Mouse (Mus musculus) E14TG2a.4 (cell line): ENCODE measurements around the gene Pcdh19.

Experiments used
- H3K27me3 ChIP-seq: 2 replicates; pipeline ENCODE4 v1.6.1; 2014; ENCODE audit warnings: low read length, control low read depth; ENCODE audit not compliant: insufficient read depth
- H3K36me3 ChIP-seq: 2 replicates; pipeline ENCODE4 v1.6.1; 2014; ENCODE audit warnings: low read length, control low read depth; ENCODE audit not compliant: insufficient read depth
- H3K4me1 ChIP-seq: replicated peaks from 2 replicates; pipeline ENCODE4 v1.6.1; 2014; ENCODE audit warnings: low read depth, low read length, control low read depth
- H3K4me3 ChIP-seq: replicated peaks from 2 replicates; pipeline ENCODE4 v1.5.1; 2014; ENCODE audit warnings: mild to moderate bottlenecking, low read length
- H3K9me3 ChIP-seq: 2 replicates; pipeline ENCODE4 v1.6.1; 2014; ENCODE audit warnings: low read length, control low read depth
- CTCF ChIP-seq: conservative IDR thresholded peaks from 2 replicates; pipeline ENCODE4 v1.5.1; 2014; ENCODE audit warnings: low read length
- NANOG ChIP-seq: IDR thresholded peaks from 2 replicates; pipeline ENCODE4 v1.6.1; 2014; ENCODE audit warnings: borderline replicate concordance, low read length, mixed read lengths
- POU5F1 ChIP-seq: IDR thresholded peaks from 2 replicates; pipeline ENCODE4 v1.6.1; 2014; ENCODE audit warnings: low read length, borderline replicate concordance

Gene Pcdh19

GRCm38 (mm10) chrX:133683961-133684360, 4.8 kb downstream of the Pcdh19 start:
- H3K27me3 ChIP-seq, result peaks cover 54% of the 10 kb centered on the region
- no peak overlapping the region for H3K4me3 ChIP-seq
- H3K36me3 ChIP-seq, result no peaks in the 10 kb centered on the region
- H3K9me3 ChIP-seq, result no peaks in the 10 kb centered on the region
- H3K4me1 ChIP-seq, result peaks cover 13% of the 10 kb centered on the region; the same call in 1 of the 2 replicates
- TF ChIP-seq CTCF, result no peak
- TF ChIP-seq NANOG, result no peak
- no peak for TF ChIP-seq POU5F1

GRCm38 (mm10) chrX:133675121-133675520, 13.7 kb downstream of the Pcdh19 start:
- H3K4me3 ChIP-seq, result no peak overlapping the region
- H3K36me3 ChIP-seq, result no peaks in the 10 kb centered on the region
- H3K9me3 ChIP-seq, result no peaks in the 10 kb centered on the region
- H3K4me1 ChIP-seq, result peaks cover 17% of the 10 kb centered on the region
- H3K27me3 ChIP-seq, result no peaks in the 10 kb centered on the region
- TF ChIP-seq CTCF (no peak), NANOG (no peak), POU5F1 (no peak)

GRCm38 (mm10) chrX:133673796-133674195, 15.0 kb downstream of the Pcdh19 start:
- H3K4me3 ChIP-seq, result no peak overlapping the region
- no peaks in the 10 kb centered on the region for H3K27me3 ChIP-seq
- H3K9me3 ChIP-seq, result no peaks in the 10 kb centered on the region
- peaks cover 17% of the 10 kb centered on the region for H3K4me1 ChIP-seq
- no peaks in the 10 kb centered on the region for H3K36me3 ChIP-seq
- no peak; the same call in 1 of the 2 replicates for TF ChIP-seq POU5F1
- TF ChIP-seq NANOG, result peak; percentile 54; the same call in 1 of the 2 replicates

GRCm38 (mm10) chrX:133660111-133660510, 28.7 kb downstream of the Pcdh19 start:
- Histone ChIP-seq H3K4me3 (no peak overlapping the region), H3K36me3 (no peaks in the 10 kb centered on the region), H3K9me3 (no peaks in the 10 kb centered on the region), H3K27me3 (no peaks in the 10 kb centered on the region), H3K4me1 (no peaks in the 10 kb centered on the region)
- TF ChIP-seq POU5F1 (no peak), NANOG (no peak), CTCF (no peak)

- Histone ChIP-seq H3K4me1 (no peaks in the 10 kb centered on the region), H3K36me3 (no peaks in the 10 kb centered on the region), H3K9me3 (no peaks in the 10 kb centered on the region), H3K4me3 (no peak overlapping the region), H3K27me3 (no peaks in the 10 kb centered on the region)
- TF ChIP-seq NANOG (no peak), POU5F1 (no peak), CTCF (peak; percentile 22; the same call in 1 of the 2 replicates)
Measured at GRCm38 (mm10) chrX:133657308-133658302, 31.2 kb downstream of the Pcdh19 start.

GRCm38 (mm10) chrX:133655876-133656538, 32.8 kb downstream of the Pcdh19 start:
- H3K4me3 ChIP-seq, result no peak overlapping the region
- H3K36me3 ChIP-seq, result no peaks in the 10 kb centered on the region
- TF ChIP-seq POU5F1, result no peak
- TF ChIP-seq CTCF, result no peak
- TF ChIP-seq NANOG, result no peak
- no peaks in the 10 kb centered on the region for H3K27me3 ChIP-seq
- H3K9me3 ChIP-seq, result no peaks in the 10 kb centered on the region
- H3K4me1 ChIP-seq, result no peaks in the 10 kb centered on the region

- no peaks in the 10 kb centered on the region for H3K4me1 ChIP-seq
- H3K27me3 ChIP-seq, result no peaks in the 10 kb centered on the region
- H3K4me3 ChIP-seq, result no peak overlapping the region
- TF ChIP-seq CTCF, result no peak
- H3K9me3 ChIP-seq, result no peaks in the 10 kb centered on the region
- no peaks in the 10 kb centered on the region for H3K36me3 ChIP-seq
Measured at GRCm38 (mm10) chrX:133655196-133655595, 33.6 kb downstream of the Pcdh19 start.

GRCm38 (mm10) chrX:133653071-133653470, 35.7 kb downstream of the Pcdh19 start:
- H3K9me3 ChIP-seq, result no peaks in the 10 kb centered on the region
- TF ChIP-seq POU5F1 (no peak), CTCF (no peak), NANOG (no peak)

More at GRCm38 (mm10) chrX:133653071-133653470, 35.7 kb downstream of the Pcdh19 start:
- Histone ChIP-seq H3K4me3 (no peak overlapping the region), H3K27me3 (no peaks in the 10 kb centered on the region), H3K4me1 (no peaks in the 10 kb centered on the region), H3K36me3 (no peaks in the 10 kb centered on the region)
